ENCODE assay signal across 26 mouse cellular contexts in the genomic region with DNA sequence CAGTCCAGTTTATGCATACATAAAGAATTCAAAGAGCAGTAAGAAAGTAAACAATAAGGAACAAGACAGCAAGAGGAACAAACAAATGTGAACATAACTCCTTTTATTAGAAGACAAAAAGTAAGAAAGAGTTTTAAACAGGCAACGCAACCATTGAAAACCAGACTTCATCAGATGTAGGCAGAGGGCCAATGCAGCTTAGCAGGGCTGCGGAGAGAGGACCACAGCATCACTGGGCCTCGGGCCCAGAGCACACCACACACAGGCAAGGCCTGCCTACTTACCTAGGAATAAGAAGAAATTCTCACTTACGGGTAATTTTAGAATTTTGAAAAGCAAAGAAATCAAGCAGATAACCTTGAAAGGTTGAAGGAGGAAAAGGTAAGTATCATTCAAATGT.
DNase-seq lines count a peak whose midpoint lies in the region; ATAC-seq and TF ChIP-seq lines count a peak whose summit lies in the region.
"Had no signal": no experiment of that assay in that cellular context is flagged by ENCODE, and none has a peak within 500 bp of the region (broad histone marks: within the 10 kb centered on the region; RNA-seq: fewer than 3 reads in every experiment).

No protein-coding gene starts in this region.

- H3K9me3 ChIP-seq in hindbrain, postnatal 0 days (ENCODE audit: low read length) = no peaks in the 10 kb centered on the region
- H3K9me3 ChIP-seq in hindbrain, embryonic 10.5 days = no peaks in the 10 kb centered on the region
- no peaks in the 10 kb centered on the region for H3K9me3 ChIP-seq in midbrain, postnatal 0 days (ENCODE audit: low read length)
- no peaks in the 10 kb centered on the region for H3K9me3 ChIP-seq in midbrain, embryonic 11.5 days (ENCODE audit: control insufficient read depth, low read length)
- H3K9me3 ChIP-seq: embryonic facial prominence, embryonic 10.5 days; embryonic facial prominence, embryonic 13.5 days; forebrain, embryonic 13.5 days; heart, embryonic 13.5 days; hindbrain, embryonic 12.5 days; hindbrain, embryonic 15.5 days; intestine, embryonic 15.5 days had no signal

- no peak for TF ChIP-seq CTCF in hindbrain, postnatal 0 days (IDR thresholded peaks at IDR 0.05; ENCODE audit: low read depth)
- TF ChIP-seq CTCF in midbrain, postnatal 0 days (IDR thresholded peaks at IDR 0.05) = no peak

- H3K36me3 ChIP-seq in hindbrain, postnatal 0 days (ENCODE audit: insufficient read depth, low read length) = no peaks in the 10 kb centered on the region
- H3K36me3 ChIP-seq in hindbrain, embryonic 10.5 days = no peaks in the 10 kb centered on the region
- no peaks in the 10 kb centered on the region for H3K36me3 ChIP-seq in midbrain, postnatal 0 days (ENCODE audit: insufficient read depth, low read length)
- no peaks in the 10 kb centered on the region for H3K36me3 ChIP-seq in midbrain, embryonic 11.5 days (ENCODE audit: control insufficient read depth, insufficient read depth, low read length)
- H3K36me3 ChIP-seq: embryonic facial prominence, embryonic 10.5 days; embryonic facial prominence, embryonic 13.5 days; heart, embryonic 13.5 days; hindbrain, embryonic 12.5 days; hindbrain, embryonic 15.5 days; intestine, embryonic 15.5 days had no signal

- peak; percentile 5 to 26 for DNase-seq in cerebellum, postnatal 25 days
- DNase-seq in cerebellum, adult 18-20 months = no peak
- DNase-seq in hindbrain, postnatal 0 days (ENCODE audit: low spot score) = peak; percentile 18
- DNase-seq in hindbrain, embryonic 10.5 days (ENCODE audit: low spot score) = no peak
- DNase-seq in midbrain, postnatal 0 days (ENCODE audit: low spot score) = peak; percentile 13
- DNase-seq in midbrain, embryonic 11.5 days (ENCODE audit: low spot score, missing footprints) = no peak
- DNase-seq: adrenal gland, adult 2 months; adrenal gland, postnatal 14 days; cerebellum, adult 8-10 months; embryo, embryonic 11 days; forebrain, postnatal 0 days; gastrocnemius, adult 2 months; gastrocnemius, postnatal 14 days; heart, adult 18-20 months; heart, postnatal 14 days; heart, postnatal 4 days; kidney, adult 11 months had no signal

- no peak overlapping the region for H3K9ac ChIP-seq in hindbrain, postnatal 0 days (replicated peaks; ENCODE audit: low read length)
- H3K9ac ChIP-seq in midbrain, postnatal 0 days (replicated peaks; ENCODE audit: low read length, poor library complexity, severe bottlenecking) = no peak overlapping the region
- H3K9ac ChIP-seq in midbrain, embryonic 11.5 days (ENCODE audit: low read length) = no peak overlapping the region
- H3K9ac ChIP-seq: embryonic facial prominence, embryonic 13.5 days; forebrain, embryonic 13.5 days; forebrain, postnatal 0 days; heart, embryonic 13.5 days; hindbrain, embryonic 12.5 days; hindbrain, embryonic 15.5 days; intestine, embryonic 15.5 days had no signal

- H3K27me3 ChIP-seq in hindbrain, postnatal 0 days (ENCODE audit: insufficient read depth, low read length) = no peaks in the 10 kb centered on the region
- H3K27me3 ChIP-seq in hindbrain, embryonic 10.5 days (ENCODE audit: insufficient read depth, poor library complexity, severe bottlenecking) = no peaks in the 10 kb centered on the region
- no peaks in the 10 kb centered on the region for H3K27me3 ChIP-seq in midbrain, postnatal 0 days (ENCODE audit: insufficient read depth, low read length)
- H3K27me3 ChIP-seq in midbrain, embryonic 11.5 days (ENCODE audit: control insufficient read depth, insufficient read depth, low read length) = no peaks in the 10 kb centered on the region
- H3K27me3 ChIP-seq: embryonic facial prominence, embryonic 13.5 days; forebrain, embryonic 13.5 days; heart, embryonic 13.5 days; hindbrain, embryonic 12.5 days; hindbrain, embryonic 15.5 days; intestine, embryonic 15.5 days had no signal

- no peak overlapping the region for H3K4me2 ChIP-seq in hindbrain, postnatal 0 days (ENCODE audit: low read depth, low read length)
- no peak overlapping the region for H3K4me2 ChIP-seq in midbrain, postnatal 0 days (ENCODE audit: low read depth, low read length, poor library complexity, severe bottlenecking)
- H3K4me2 ChIP-seq in midbrain, embryonic 11.5 days = no peak overlapping the region
- H3K4me2 ChIP-seq: embryonic facial prominence, embryonic 13.5 days; forebrain, embryonic 13.5 days; heart, embryonic 13.5 days; hindbrain, embryonic 12.5 days; hindbrain, embryonic 15.5 days; intestine, embryonic 15.5 days had no signal

- no peaks in the 10 kb centered on the region for H3K4me1 ChIP-seq in hindbrain, postnatal 0 days (ENCODE audit: insufficient read depth, low read length)
- no peaks in the 10 kb centered on the region for H3K4me1 ChIP-seq in hindbrain, embryonic 10.5 days (replicated peaks)
- H3K4me1 ChIP-seq in midbrain, postnatal 0 days (ENCODE audit: insufficient read depth, low read length) = no peaks in the 10 kb centered on the region
- no peaks in the 10 kb centered on the region for H3K4me1 ChIP-seq in midbrain, embryonic 11.5 days (ENCODE audit: control insufficient read depth, insufficient read depth, low read length)
- H3K4me1 ChIP-seq: embryonic facial prominence, embryonic 10.5 days; embryonic facial prominence, embryonic 13.5 days; forebrain, embryonic 13.5 days; heart, embryonic 13.5 days; hindbrain, embryonic 12.5 days; hindbrain, embryonic 15.5 days; intestine, embryonic 15.5 days had no signal

- H3K4me3 ChIP-seq in hindbrain, postnatal 0 days (ENCODE audit: low read length) = no peak overlapping the region
- no peak overlapping the region for H3K4me3 ChIP-seq in hindbrain, embryonic 10.5 days
- no peak overlapping the region for H3K4me3 ChIP-seq in midbrain, postnatal 0 days (ENCODE audit: low read depth, low read length)
- H3K4me3 ChIP-seq in midbrain, embryonic 11.5 days (ENCODE audit: low read depth, low read length) = no peak overlapping the region
- H3K4me3 ChIP-seq: embryonic facial prominence, embryonic 10.5 days; embryonic facial prominence, embryonic 13.5 days; erythroblast, embryonic 14.5 days; forebrain, embryonic 13.5 days; gastrocnemius, adult 2 months; heart, embryonic 13.5 days; hindbrain, embryonic 12.5 days; hindbrain, embryonic 15.5 days; intestine, embryonic 15.5 days had no signal

- ATAC-seq in hindbrain, postnatal 0 days = no peak
- ATAC-seq in midbrain, postnatal 0 days (ENCODE audit: low FRiP score) = no peak
- ATAC-seq in midbrain, embryonic 11.5 days (ENCODE audit: low FRiP score) = no peak
- ATAC-seq: CD4-positive, CD25-positive, alpha-beta regulatory T cell, adult 4 months; forebrain, embryonic 13.5 days; forebrain, postnatal 0 days; intestine, embryonic 15.5 days had no signal

- 67% methylated on average over 4 of the region's 4 CpGs for WGBS in hindbrain, postnatal 0 days
- WGBS in hindbrain, embryonic 10.5 days = 95% methylated on average over 4 of the region's 4 CpGs
- WGBS in midbrain, postnatal 0 days = 74% methylated on average over 4 of the region's 4 CpGs
- 90% methylated on average over 4 of the region's 4 CpGs for WGBS in midbrain, embryonic 11.5 days

- H3K27ac ChIP-seq in hindbrain, postnatal 0 days = no peak overlapping the region
- no peak overlapping the region for H3K27ac ChIP-seq in hindbrain, embryonic 10.5 days
- no peak overlapping the region for H3K27ac ChIP-seq in midbrain, postnatal 0 days (ENCODE audit: low read depth, low read length)
- H3K27ac ChIP-seq in midbrain, embryonic 11.5 days (ENCODE audit: low read depth, low read length) = no peak overlapping the region
- H3K27ac ChIP-seq: embryonic facial prominence, embryonic 10.5 days; embryonic facial prominence, embryonic 13.5 days; forebrain, embryonic 13.5 days; gastrocnemius, adult 2 months; heart, embryonic 13.5 days; hindbrain, embryonic 12.5 days; hindbrain, embryonic 15.5 days; intestine, embryonic 15.5 days had no signal

Comparison
In these comparisons a context has a peak if more than half of its experiments do, and no peak if none do; other contexts are left out.
1. DNase-seq: peak in cerebellum, postnatal 25 days (2 of 2), hindbrain, postnatal 0 days (single experiment) and midbrain, postnatal 0 days (single experiment); none in cerebellum, adult 18-20 months (0 of 2), hindbrain, embryonic 10.5 days (single experiment) and midbrain, embryonic 11.5 days (single experiment).